Mouse (Mus musculus): Measurements from ENCODE around the gene Prpf3. TPM values are rescaled to one million over a fixed set of nuclear protein-coding genes. Genes with fewer than 3 reads are reported as not detected.
"Not testable (repeated sequence)": the region's sequence is repeated elsewhere in the genome, so short reads cannot be mapped to it uniquely, and the experiment has no call there.

Gene Prpf3
- total and polyA plus RNA-seq, 2 experiments from 2014 or later: 9.3 to 26.9 TPM

DNA sequence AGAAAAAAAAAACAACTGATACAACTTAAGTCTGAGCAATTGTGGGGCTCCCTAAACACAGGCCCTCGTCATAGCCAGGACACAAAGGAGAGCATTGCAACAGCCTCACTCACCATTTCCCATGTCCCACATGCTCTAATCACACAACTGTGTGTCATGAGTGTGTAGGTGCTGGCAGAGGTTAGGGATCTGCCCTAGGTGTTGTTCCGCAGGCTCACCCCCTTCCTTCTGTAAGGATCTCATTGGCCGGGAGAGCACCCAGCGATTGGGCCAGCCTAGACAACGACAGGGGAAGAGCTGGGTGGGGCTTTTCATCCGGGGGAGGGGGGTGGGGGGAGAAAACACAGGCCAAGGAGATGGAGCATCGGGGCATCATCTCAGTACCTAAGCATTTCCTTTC, 7.9 kb upstream of the Prpf3 start:
- whole genome bisulfite sequencing: 79% methylated on average over 7 of the region's 7 CpGs
- H3K27ac ChIP-seq (ENCODE audit: low read depth, low read length): no peak overlapping the region

DNA sequence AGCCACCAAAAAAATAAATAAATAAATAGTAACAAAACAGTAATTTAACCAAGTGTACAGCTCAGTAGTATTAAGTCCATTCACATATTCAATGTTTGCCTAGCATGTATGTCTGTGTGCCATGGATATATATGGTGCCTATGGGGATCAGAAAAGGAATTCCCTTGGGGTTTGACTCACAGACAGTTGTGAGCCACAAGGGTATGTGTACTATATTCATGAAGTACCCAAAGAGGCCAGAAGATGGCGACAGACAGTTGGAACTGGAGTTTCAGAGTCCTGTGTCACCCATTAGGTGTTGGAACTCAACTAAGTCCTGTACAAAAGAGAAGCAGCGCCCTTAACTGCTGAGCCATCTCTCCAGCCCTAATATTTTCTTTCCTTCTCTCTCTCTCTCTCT, 6.1 kb upstream of the Prpf3 start:
- H3K9ac ChIP-seq (replicated peaks; ENCODE audit: low read length, poor library complexity, severe bottlenecking): no peak overlapping the region
- H3K4me2 ChIP-seq (ENCODE audit: low read depth, low read length, poor library complexity, severe bottlenecking): no peak overlapping the region
- ATAC-seq (ENCODE audit: low FRiP score) (0 out of 2 replicates have a peak, but pooled peaks have one; percentile 49), DNase-seq (ENCODE audit: low spot score) (peak; percentile 90)
- no peak overlapping the region for H3K4me3 ChIP-seq (ENCODE audit: low read depth, low read length)
- H3K27me3 ChIP-seq (ENCODE audit: insufficient read depth, low read length): no peaks in the 10 kb centered on the region
- 36% methylated on average over 2 of the region's 2 CpGs for WGBS
- H3K4me1 ChIP-seq (ENCODE audit: insufficient read depth, low read length): no peaks in the 10 kb centered on the region
- no peaks in the 10 kb centered on the region for H3K9me3 ChIP-seq (ENCODE audit: low read length)
- no peak overlapping the region for H3K27ac ChIP-seq (ENCODE audit: low read depth, low read length)
- peaks cover 2% of the 10 kb centered on the region; the same call in 1 of the 2 replicates for H3K36me3 ChIP-seq (ENCODE audit: insufficient read depth, low read length)
- TF ChIP-seq CTCF (IDR thresholded peaks at IDR 0.05): peak; percentile 84

More for the DNA sequence above, 7.9 kb upstream of the Prpf3 start:
- H3K9ac ChIP-seq (replicated peaks; ENCODE audit: low read length, poor library complexity, severe bottlenecking): no peak overlapping the region
- no peaks in the 10 kb centered on the region for H3K27me3 ChIP-seq (ENCODE audit: insufficient read depth, low read length)
- no peaks in the 10 kb centered on the region for H3K9me3 ChIP-seq (ENCODE audit: low read length)
- no peak overlapping the region for H3K4me3 ChIP-seq (ENCODE audit: low read depth, low read length)
- no peaks in the 10 kb centered on the region for H3K4me1 ChIP-seq (ENCODE audit: insufficient read depth, low read length)
- peaks cover 8% of the 10 kb centered on the region for H3K36me3 ChIP-seq (ENCODE audit: insufficient read depth, low read length)
- H3K4me2 ChIP-seq (ENCODE audit: low read depth, low read length, poor library complexity, severe bottlenecking): no peak overlapping the region
- no peak for TF ChIP-seq CTCF (IDR thresholded peaks at IDR 0.05)
- DNase-seq (ENCODE audit: low spot score) (no peak), ATAC-seq (ENCODE audit: low FRiP score) (no peak)

DNA sequence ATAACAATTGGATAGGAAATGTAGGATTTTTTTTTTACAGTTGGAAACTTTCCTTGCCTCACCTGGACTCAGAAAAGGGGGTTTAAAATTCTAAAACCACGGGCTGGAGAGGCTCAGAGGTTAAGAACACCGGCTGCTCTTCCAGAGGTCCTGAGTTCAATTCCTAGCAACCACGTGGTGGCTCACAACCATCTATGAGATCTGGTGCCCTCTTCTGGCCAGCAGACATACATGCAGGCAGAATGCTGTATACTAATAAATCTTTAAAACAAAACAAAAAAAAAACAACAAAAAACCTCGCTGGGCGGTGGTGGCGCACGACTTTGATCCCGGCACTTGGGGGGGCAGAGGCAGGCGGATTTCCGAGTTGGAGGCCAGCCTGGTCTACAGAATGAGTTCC, 5.5 kb upstream of the Prpf3 start:
- no peak for DNase-seq (ENCODE audit: low spot score)
- no peaks in the 10 kb centered on the region for H3K27me3 ChIP-seq (ENCODE audit: insufficient read depth, low read length)
- WGBS: 82% methylated on average over 10 of the region's 10 CpGs
- H3K27ac ChIP-seq (ENCODE audit: low read depth, low read length): no peak overlapping the region
- H3K4me1 ChIP-seq (ENCODE audit: insufficient read depth, low read length): no peaks in the 10 kb centered on the region
- H3K4me2 ChIP-seq (ENCODE audit: low read depth, low read length, poor library complexity, severe bottlenecking): no peak overlapping the region
- no peak overlapping the region for H3K9ac ChIP-seq (replicated peaks; ENCODE audit: low read length, poor library complexity, severe bottlenecking)
- no peaks in the 10 kb centered on the region for H3K9me3 ChIP-seq (ENCODE audit: low read length)
- H3K4me3 ChIP-seq (ENCODE audit: low read depth, low read length): no peak overlapping the region
- peak; percentile 52 for TF ChIP-seq CTCF (IDR thresholded peaks at IDR 0.05)
- no peak for ATAC-seq (ENCODE audit: low FRiP score)
- peaks cover 2% of the 10 kb centered on the region; the same call in 1 of the 2 replicates for H3K36me3 ChIP-seq (ENCODE audit: insufficient read depth, low read length)

DNA sequence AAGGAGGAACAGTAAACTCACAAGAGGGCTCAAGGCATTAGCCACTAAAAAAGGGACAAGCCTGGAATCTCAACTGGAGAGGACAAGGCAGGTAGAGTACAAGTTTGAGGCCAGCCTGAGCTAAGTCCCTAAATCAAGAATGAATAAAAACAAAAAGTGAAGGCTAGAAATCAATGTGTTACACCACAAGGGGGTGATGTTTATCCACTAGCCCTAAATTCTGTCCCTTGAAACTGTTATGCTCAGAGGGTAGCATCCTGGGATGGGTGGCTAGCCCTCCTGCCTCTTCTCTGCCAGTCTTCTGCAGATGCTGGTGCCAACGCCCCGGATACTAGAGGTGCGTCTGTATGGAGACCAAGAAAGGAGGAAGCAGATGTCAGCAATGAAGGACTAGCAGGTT, 4.6 kb upstream of the Prpf3 start:
- WGBS: 81% methylated on average over 3 of the region's 3 CpGs
- TF ChIP-seq CTCF (IDR thresholded peaks at IDR 0.05): peak; percentile 36

DNA sequence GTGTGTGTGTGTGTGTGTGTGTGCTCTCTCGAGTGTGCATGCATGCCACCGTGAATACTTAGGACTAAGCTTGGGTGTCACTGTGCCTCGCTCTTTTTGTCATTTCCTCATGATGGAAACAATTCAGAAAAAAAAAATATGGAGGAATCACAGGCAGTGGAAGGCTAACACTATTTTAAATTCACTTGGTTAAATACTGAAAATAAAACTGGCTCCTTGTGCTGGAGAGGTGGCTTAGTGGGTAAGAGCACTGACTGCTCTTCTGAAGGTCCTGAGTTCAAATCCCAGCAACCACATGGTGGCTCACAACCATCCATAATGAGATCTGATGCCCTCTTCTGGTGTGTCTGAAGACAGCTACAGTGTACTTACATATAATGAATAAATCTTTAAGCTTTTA, 2.6 kb upstream of the Prpf3 start:
- 79% methylated on average over 3 of the region's 3 CpGs for WGBS
- ATAC-seq (ENCODE audit: low FRiP score): not testable (repeated sequence)

More for the DNA sequence above, 4.6 kb upstream of the Prpf3 start:
- no peak overlapping the region for H3K9ac ChIP-seq (replicated peaks; ENCODE audit: low read length, poor library complexity, severe bottlenecking)
- H3K9me3 ChIP-seq (ENCODE audit: low read length): no peaks in the 10 kb centered on the region
- no peak for ATAC-seq (ENCODE audit: low FRiP score)
- H3K27ac ChIP-seq (ENCODE audit: low read depth, low read length): no peak overlapping the region
- no peak for DNase-seq (ENCODE audit: low spot score)
- peaks cover 2% of the 10 kb centered on the region; the same call in 1 of the 2 replicates for H3K36me3 ChIP-seq (ENCODE audit: insufficient read depth, low read length)
- no peak overlapping the region for H3K4me3 ChIP-seq (ENCODE audit: low read depth, low read length)
- H3K27me3 ChIP-seq (ENCODE audit: insufficient read depth, low read length): no peaks in the 10 kb centered on the region
- H3K4me2 ChIP-seq (ENCODE audit: low read depth, low read length, poor library complexity, severe bottlenecking): no peak overlapping the region
- H3K4me1 ChIP-seq (ENCODE audit: insufficient read depth, low read length): no peaks in the 10 kb centered on the region

DNA sequence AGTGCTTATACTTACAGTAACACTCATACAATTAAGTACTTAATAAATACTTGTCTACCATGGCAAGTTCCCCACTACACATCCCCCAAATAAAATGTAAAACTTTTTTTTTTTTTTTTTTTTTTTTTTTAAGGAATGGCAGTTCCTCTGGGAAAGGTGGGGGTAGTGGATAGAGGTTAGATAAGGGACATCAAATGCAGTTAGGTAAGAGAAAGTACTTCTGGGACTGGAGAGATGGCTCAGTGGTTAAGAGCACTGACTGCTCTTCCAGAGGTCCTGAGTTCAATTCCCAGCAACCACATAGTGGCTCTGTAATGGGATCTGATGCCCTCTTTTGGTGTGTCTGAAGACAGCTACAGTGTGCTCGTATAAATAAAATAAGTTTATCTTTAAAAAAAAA, 1.4 kb upstream of the Prpf3 start:
- H3K4me1 ChIP-seq (ENCODE audit: insufficient read depth, low read length); H3K27ac ChIP-seq (ENCODE audit: low read depth, low read length); H3K9me3 ChIP-seq (ENCODE audit: low read length); H3K36me3 ChIP-seq (ENCODE audit: insufficient read depth, low read length); H3K4me3 ChIP-seq (ENCODE audit: low read depth, low read length); H3K4me2 ChIP-seq (ENCODE audit: low read depth, low read length, poor library complexity, severe bottlenecking); DNase-seq (ENCODE audit: low spot score); H3K9ac ChIP-seq (replicated peaks; ENCODE audit: low read length, poor library complexity, severe bottlenecking); ATAC-seq (ENCODE audit: low FRiP score); H3K27me3 ChIP-seq (ENCODE audit: insufficient read depth, low read length): not testable (repeated sequence)
- 90% methylated on average over 1 of the region's 1 CpGs for WGBS

More for the DNA sequence above, 2.6 kb upstream of the Prpf3 start:
- not testable (repeated sequence) for H3K9me3 ChIP-seq (ENCODE audit: low read length); H3K4me1 ChIP-seq (ENCODE audit: insufficient read depth, low read length); DNase-seq (ENCODE audit: low spot score); H3K4me2 ChIP-seq (ENCODE audit: low read depth, low read length, poor library complexity, severe bottlenecking); H3K4me3 ChIP-seq (ENCODE audit: low read depth, low read length); H3K9ac ChIP-seq (replicated peaks; ENCODE audit: low read length, poor library complexity, severe bottlenecking); H3K27ac ChIP-seq (ENCODE audit: low read depth, low read length); H3K27me3 ChIP-seq (ENCODE audit: insufficient read depth, low read length); H3K36me3 ChIP-seq (ENCODE audit: insufficient read depth, low read length)

Data from midbrain, postnatal 0 days (tissue).